Mouse (Mus musculus): ENCODE data around the gene Hmbs.

GRCm38 (mm10) chr9:44378153-44378730 lies 34.2 kb upstream of the Hmbs start:
- TF ChIP-seq CTCF (IDR thresholded peaks at IDR 0.05; ENCODE audit: borderline replicate concordance, extremely low read depth, insufficient read depth, insufficient read length) (no peak), POLR2A (IDR thresholded peaks at IDR 0.05; ENCODE audit: borderline replicate concordance, extremely low read depth, insufficient read depth, insufficient read length, poor library complexity, severe bottlenecking) (no peak)

Measured in brain, embryonic 14.5 days (tissue).